Mouse (Mus musculus) layer of hippocampus, adult 2 months (tissue): Measurements from ENCODE around the gene Ccn1. TPM values are rescaled to one million over a fixed set of nuclear protein-coding genes. Genes with fewer than 3 reads are reported as not detected.

ENCODE experiments used
- DNase-seq, 2 experiments: peaks; one replicate each; pipeline ENCODE4 v3.0.0; 2022; ENCODE audit warnings: low spot score in 2 of 2
- H3K27ac ChIP-seq: fragments of 200-600 bp; 2 replicates; pipeline ENCODE4 v1.8.1; 2022
- H3K4me3 ChIP-seq: fragments of 200-600 bp; 2 replicates; pipeline ENCODE4 v1.8.1; 2022; ENCODE audit warnings: mild to moderate bottlenecking
- CTCF ChIP-seq: fragments of 200-600 bp; conservative IDR thresholded peaks from 2 replicates; pipeline ENCODE4 v1.8.1; 2022; ENCODE audit warnings: antibody characterized with exemption, mild to moderate bottlenecking, moderate library complexity
- long read RNA-seq, 2 experiments: library from polyadenylated mRNA; stranded (forward); transcript quantifications; one replicate each; pipeline ENCODE4 v2.0.0; 2021; ENCODE audit warnings: borderline mapping rate in 2 of 2
- total RNA-seq, 2 experiments: library from RNA; stranded (reverse); gene quantifications; 2 replicates each; pipeline ENCODE4 v1.2.3; 2021

Ccn1 gene
- 1 to 10 TPM; 3.6 to 4.0 TPM for total RNA-seq
- long read RNA-seq, experiment 1, partial matches to known transcripts: 0 of 2 reads
- long read RNA-seq, experiment 1, other reads (novel, unspliced or antisense): 0 of 2 reads
- long read RNA-seq, experiment 2, partial matches to known transcripts: 3 of 5 reads
- long read RNA-seq, experiment 2, other reads (novel, unspliced or antisense): 0 of 5 reads

DNA sequence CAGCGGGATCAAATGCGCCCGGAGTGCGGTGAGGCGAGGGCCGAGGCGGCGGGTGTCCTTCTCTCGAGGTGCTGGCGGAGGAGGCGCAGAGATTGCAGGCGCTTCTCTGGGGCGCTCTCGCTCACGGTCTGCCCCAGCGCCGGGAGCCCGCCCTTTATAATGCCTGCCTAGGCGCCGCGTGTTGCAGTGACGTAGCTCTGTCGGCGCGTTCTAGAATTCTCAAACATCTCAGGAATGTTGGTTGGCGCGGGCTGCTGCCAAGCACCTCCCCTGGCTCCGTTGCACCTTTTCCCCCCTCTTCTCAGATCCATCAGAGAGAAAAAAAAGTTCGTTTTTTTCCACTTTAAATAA lies at the start of gene Ccn1:
Ccn1 (minus strand) TSS at position 130 of the 351 bp plus-strand sequence.
- TF ChIP-seq CTCF: no peak
- H3K27ac ChIP-seq: peak within 1 kb of the TSS; percentile 77

DNA sequence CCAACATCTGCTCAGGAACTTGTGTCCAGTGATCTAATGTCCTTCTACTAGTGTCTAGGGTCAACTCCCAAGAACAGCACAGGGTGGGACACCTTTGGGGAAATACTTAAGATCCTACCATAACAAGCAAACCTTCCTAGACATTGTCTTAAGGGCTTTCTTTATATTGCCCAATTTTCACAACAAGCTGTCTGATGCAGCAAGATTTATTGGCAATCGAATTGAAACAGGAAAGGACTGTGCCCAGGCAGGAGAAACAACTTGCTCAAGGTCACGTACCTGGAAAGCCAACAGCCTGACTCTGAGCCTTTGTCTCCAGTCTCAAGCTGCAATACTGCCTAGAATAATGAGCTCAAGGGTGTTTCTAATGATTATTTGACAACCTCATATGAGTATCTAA lies 43.6 kb upstream of the Ccn1 start:
- no peak for TF ChIP-seq CTCF
- no peak for DNase-seq
- no peak overlapping the region for H3K27ac ChIP-seq
- no peak overlapping the region for H3K4me3 ChIP-seq

More for the DNA sequence above, at the start of gene Ccn1:
- peak in 1 of 2 experiments; percentile 42 for DNase-seq
- H3K4me3 ChIP-seq: peak within 1 kb of the TSS; percentile 56

DNA sequence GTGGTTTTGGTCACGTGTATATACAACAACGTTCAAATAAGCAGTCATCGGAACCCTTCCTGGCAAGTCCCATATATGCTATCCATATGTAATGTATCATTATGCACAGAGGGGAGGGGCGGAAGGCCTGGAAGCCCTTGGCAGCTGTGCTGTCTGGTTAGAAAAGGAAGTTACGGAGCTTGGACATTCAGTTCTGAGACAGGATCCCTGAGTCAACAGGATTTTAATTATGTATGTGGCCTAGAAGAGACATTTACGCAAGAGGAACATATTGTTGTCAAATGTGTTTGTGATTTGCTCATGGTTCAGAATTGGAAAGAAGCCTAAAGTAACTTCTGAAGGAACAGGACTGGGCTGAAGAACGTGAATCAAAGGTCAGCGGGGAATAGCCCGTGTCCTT lies 42.3 kb upstream of the Ccn1 start:
- Histone ChIP-seq H3K4me3 (no peak overlapping the region), H3K27ac (no peak overlapping the region)
- TF ChIP-seq CTCF: no peak
- no peak for DNase-seq

DNA sequence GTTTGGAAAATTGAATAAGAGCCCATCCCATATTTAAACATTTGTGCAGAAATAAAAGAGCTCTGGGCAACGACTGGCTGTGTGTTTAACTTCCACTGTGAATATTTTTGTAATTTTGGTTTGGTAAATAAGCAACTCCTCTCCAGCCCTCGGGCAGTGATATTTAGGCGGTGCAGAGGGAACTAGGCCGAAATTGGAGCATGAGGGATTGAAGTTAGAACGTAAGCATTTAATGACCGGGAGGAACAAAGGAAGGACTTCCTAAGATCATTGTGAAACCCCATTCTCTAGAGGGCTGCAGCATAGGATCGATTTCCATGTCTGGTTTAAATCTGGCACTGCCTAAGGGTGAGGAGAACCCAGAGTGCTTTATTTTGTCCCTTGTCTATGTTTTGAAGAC lies 41.6 kb upstream of the Ccn1 start:
- H3K4me3 ChIP-seq: no peak overlapping the region
- no peak overlapping the region for H3K27ac ChIP-seq
- DNase-seq: no peak
- TF ChIP-seq CTCF: no peak

DNA sequence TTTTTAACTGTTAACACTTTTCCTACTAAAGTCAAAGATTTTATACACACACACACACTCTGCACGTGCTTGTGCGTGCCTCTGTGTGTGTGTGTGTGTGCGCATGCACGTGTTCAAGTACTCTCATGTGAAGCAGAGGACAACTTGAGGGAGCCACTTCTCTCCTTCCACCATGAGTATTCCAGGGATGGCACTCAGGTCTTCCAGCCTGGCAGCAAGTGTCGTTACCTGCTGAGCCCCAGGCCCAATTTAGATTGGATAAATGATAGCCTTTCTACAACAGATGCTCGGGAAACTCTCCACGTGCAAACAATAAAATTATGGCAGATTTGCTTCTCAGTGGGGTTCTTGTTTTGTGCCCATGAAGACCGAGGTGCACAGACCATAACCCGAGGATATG lies 39.5 kb upstream of the Ccn1 start:
- Histone ChIP-seq H3K27ac (no peak overlapping the region), H3K4me3 (no peak overlapping the region)
- TF ChIP-seq CTCF: no peak
- no peak for DNase-seq

DNA sequence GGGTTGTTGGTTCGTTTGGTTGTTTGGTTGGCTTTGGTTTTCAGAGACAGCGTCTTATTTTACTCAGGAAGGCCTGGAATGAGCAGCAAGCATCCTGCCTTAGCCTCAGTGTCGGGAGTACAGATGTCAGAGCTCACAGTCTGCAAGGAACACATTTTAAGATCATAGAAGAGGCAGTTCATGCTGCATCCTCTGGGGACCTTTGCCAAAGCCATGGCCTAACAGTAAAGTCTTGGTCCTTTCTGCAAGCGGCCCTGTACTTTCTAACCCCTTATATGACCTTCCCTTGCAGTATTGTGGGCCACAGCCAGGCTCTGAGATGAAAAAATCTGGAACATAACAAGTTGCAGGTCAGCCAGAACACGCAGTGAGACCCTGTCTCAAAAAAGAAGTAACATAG lies 38.1 kb upstream of the Ccn1 start:
- no peak for TF ChIP-seq CTCF
- H3K27ac ChIP-seq: no peak overlapping the region

DNA sequence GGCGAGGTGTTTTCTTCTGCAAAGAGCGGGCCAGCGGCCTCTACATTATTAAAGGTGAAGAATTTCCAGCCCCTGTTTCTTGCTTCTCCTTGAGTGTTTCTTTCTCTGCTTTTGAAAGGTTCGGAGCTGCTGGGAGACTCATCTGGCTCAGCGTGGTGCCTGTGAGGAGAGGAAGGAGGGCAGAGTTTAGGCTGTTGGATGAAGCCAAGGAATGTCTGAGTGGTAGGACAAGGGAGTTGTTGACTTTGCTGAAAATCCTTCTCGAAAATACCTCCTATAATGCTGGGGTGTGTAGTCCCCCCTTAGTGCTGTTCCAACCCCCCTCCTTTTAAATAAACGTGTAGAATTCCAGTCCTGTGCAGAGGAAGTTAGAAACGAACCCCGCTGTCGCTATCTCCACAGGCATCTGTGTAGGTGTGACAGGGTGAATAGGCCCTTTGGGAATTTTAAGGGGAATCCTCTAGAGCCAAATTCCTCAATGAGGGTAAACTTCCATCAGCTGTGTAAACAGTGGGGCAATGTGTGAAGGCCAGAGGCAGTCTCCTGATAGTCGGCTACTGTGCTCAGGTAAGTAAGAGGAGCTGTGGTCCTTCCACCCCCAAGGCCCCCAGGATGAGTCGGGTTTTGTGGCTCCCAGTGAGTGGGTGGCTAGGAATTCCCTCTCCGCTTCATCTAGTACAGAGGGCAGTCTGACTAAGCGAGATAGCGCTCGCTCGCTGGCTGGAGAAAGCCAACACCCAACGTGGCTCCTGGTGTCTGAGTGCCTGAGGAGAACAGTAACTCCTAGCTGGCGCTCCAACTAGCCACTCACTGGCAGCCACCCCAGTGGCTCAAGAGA lies 35.0 kb upstream of the Ccn1 start:
- DNase-seq: no peak
- Histone ChIP-seq H3K4me3 (no peak overlapping the region), H3K27ac (peak overlapping the region; percentile 75)
- no peak for TF ChIP-seq CTCF

More for the DNA sequence above, 38.1 kb upstream of the Ccn1 start:
- no peak for DNase-seq
- no peak overlapping the region for H3K4me3 ChIP-seq

DNA sequence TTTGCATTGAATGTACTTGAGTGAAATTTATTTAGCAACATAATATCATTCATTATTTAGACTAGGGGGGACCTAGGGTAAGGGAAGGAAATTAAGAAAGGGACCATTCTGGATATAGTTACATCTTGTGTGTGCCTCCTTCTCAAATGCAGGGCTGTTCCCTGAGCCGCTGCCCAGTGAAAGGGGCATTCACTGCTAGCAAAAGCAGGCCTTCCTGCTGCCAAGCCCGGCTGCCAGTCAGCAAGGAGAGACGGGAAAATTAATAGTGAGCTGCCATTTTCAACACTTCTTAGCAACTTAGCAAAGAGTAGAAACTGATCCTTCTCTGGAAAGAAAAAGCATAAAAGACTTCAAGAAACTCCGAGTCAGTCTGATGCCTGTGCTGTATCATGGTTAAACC lies 34.4 kb upstream of the Ccn1 start:
- Histone ChIP-seq H3K4me3 (no peak overlapping the region), H3K27ac (peak overlapping the region; percentile 75)
- no peak for TF ChIP-seq CTCF
- peak in 1 of 2 experiments; percentile 26 for DNase-seq

DNA sequence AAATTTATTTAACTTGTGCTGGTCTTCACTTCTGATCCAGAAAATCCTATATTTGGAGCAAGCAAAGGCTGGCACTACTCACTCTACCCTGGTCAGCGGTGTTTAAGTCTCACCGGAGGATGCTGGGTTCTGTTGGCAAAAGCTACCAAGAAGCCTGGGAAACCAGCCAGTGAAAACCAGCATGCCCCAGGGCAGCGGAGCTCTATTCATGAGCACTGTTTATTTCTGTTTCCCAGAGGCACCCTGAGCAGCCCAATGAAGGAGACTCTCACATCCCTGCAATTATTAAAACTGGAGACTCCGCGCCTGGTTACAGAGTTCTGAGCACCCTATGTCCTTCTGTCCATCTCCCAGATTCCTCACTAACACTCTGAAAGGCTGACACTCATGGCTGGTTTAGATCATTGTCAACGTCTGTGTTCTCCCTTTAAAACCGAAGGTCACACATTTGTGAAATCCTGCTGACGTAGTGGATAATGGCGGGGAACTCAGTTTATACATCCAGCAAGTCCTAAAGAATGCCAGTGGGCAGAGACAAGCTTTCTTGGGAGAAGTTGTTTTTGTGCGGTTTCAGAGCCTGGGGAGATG lies 31.7 kb upstream of the Ccn1 start:
- H3K27ac ChIP-seq: peak overlapping the region; percentile 76
- no peak for TF ChIP-seq CTCF
- H3K4me3 ChIP-seq: no peak overlapping the region
- DNase-seq: peak; percentile 35 to 57

DNA sequence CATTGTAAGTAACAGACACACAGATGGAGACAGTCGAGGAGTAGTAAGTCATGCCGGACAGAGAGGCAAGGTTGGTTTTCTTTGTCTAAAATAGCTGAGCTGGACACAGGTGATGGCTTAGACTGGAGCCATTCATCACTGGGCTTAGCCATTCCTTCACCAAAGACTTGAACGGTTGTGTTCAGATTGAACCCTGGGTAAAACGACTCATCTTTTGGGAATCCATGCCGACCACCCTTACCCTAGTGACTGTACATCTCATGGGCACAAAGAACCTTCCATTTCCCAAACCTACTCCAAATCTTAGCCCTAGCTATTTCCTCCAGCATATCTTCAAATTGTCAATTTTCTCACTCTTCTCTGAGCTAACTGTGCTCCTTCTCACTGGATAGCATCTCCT lies 30.9 kb upstream of the Ccn1 start:
- Histone ChIP-seq H3K4me3 (no peak overlapping the region), H3K27ac (peak overlapping the region; percentile 76; the same call in 1 of the 2 replicates)
- no peak for TF ChIP-seq CTCF
- DNase-seq: no peak

DNA sequence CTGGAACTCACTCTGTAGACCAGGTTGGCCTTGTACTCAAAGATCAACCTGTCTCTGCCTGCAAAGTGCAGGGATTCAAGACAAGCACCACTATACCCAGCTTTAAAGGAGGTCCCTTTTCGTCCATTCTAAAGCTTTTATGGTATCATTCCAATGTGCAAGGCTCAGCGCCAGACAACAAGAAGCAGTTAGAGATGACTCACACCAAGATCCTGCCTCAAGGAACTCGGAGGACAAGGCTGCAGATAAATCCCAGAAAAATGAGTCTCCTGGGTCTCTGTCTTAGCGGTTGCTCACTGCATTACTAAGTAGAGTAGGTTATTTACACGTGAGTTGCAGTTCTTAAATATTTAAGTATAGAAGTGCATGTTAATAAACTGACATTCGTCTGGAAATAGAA lies 26.4 kb upstream of the Ccn1 start:
- TF ChIP-seq CTCF: no peak
- Histone ChIP-seq H3K27ac (no peak overlapping the region), H3K4me3 (no peak overlapping the region)
- no peak for DNase-seq

DNA sequence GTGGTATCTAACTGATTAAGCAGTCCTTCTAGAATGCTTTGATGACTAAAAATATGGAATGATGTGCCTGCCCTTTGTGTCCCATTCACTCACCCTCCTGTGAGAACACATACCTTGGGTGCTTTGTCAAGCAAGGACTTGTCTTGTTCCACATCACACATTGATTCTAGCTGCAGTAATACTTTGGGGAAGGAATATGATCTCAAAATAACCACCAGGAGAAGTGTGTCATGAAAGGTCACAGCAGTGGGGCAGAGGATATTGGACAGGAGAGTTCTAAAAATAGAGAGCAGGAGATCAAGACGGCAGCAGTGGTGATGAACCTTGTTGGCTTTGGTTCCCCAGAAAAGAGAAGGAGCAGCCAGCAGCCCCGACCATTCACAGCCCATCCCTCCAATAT lies 25.0 kb upstream of the Ccn1 start:
- Histone ChIP-seq H3K4me3 (no peak overlapping the region), H3K27ac (no peak overlapping the region)
- DNase-seq: no peak
- no peak for TF ChIP-seq CTCF

DNA sequence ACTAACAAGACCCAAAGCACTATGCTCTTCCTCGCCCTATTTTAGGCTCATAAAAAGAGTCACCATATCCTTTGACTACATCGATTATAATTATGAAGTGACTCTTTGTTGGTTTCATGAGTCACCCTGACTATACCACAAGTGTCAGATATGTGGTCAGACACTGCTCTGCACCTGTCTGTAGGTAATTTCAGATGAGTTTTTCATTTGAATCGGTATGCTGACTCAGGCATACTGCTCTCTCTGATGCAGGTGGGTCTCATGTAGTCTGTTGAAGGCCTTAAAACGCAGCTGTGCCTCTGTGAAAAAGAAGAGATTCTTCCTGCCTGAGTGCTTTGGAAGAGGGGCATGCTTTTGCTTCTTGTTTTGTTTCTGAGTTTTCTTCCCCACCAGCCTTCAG lies 16.6 kb upstream of the Ccn1 start:
- TF ChIP-seq CTCF: no peak
- no peak for DNase-seq
- no peak overlapping the region for H3K4me3 ChIP-seq
- H3K27ac ChIP-seq: no peak overlapping the region
